Mouse (Mus musculus) stomach, postnatal 0 days (tissue): ENCODE data around the gene Bax. TPM values are rescaled to one million over a fixed set of nuclear protein-coding genes. Genes with fewer than 3 reads are reported as not detected.
A peak's percentile ranks its signal among the peaks of the same experiment; 100 is the strongest.

Experiments used
- ATAC-seq: fragments of 200-750 bp; cut with Nextera tagmentation; 2 replicates; pipeline ENCODE4 v1.8.0; 2017; ENCODE audit not compliant: low FRiP score, low TSS enrichment
- DNase-seq: peaks from one replicate; pipeline ENCODE4 v3.0.0-alpha.2; 2016; ENCODE audit warnings: low spot score
- H3K27ac ChIP-seq: fragments of 300-500 bp; sonication (generic); replicated peaks from 2 replicates; pipeline ENCODE4 v1.5.1; 2014; ENCODE audit warnings: mild to moderate bottlenecking, control low read depth
- H3K27me3 ChIP-seq: fragments of 300-500 bp; sonication (generic); 2 replicates; pipeline ENCODE4 v1.6.1; 2014; ENCODE audit warnings: low read length; ENCODE audit not compliant: control insufficient read depth, insufficient read depth
- H3K36me3 ChIP-seq: fragments of 300-500 bp; sonication (generic); 2 replicates; pipeline ENCODE4 v1.6.1; 2014; ENCODE audit warnings: low read length, mixed read lengths; ENCODE audit not compliant: control insufficient read depth, insufficient read depth
- H3K4me1 ChIP-seq: fragments of 300-500 bp; sonication (generic); replicated peaks from 2 replicates; pipeline ENCODE4 v1.6.1; 2014; ENCODE audit warnings: antibody characterized with exemption; ENCODE audit not compliant: control insufficient read depth, insufficient read depth
- H3K4me2 ChIP-seq: fragments of 300-500 bp; sonication (generic); replicated peaks from 2 replicates; pipeline ENCODE4 v1.6.1; 2014; ENCODE audit warnings: low read depth, mild to moderate bottlenecking, control low read depth, moderate library complexity
- H3K4me3 ChIP-seq: fragments of 300-500 bp; sonication (generic); 2 replicates; pipeline ENCODE4 v1.5.1; 2014; ENCODE audit warnings: low read depth, low read length, control low read depth
- H3K9ac ChIP-seq: fragments of 300-500 bp; sonication (generic); 2 replicates; pipeline ENCODE4 v1.6.1; 2014; ENCODE audit warnings: mild to moderate bottlenecking, low read length, control low read depth, mixed read lengths
- H3K9me3 ChIP-seq: fragments of 300-500 bp; sonication (generic); 2 replicates; pipeline ENCODE4 v1.6.1; 2016; ENCODE audit warnings: low read length; ENCODE audit not compliant: control insufficient read depth
- CTCF ChIP-seq: IDR thresholded peaks from 2 replicates; pipeline ENCODE4 v1.5.1; 2016; ENCODE audit warnings: antibody characterized with exemption, low read depth, mild to moderate bottlenecking, moderate library complexity
- EP300 ChIP-seq: optimal IDR thresholded peaks from 2 replicates; pipeline ENCODE3; 2016; ENCODE audit warnings: antibody characterized with exemption
- WGBS: fragments of 180-500 bp; shearing (Covaris S2); extraction: QIAGEN DNeasy Blood & Tissue Kit; methylation state at CpG from one replicate; pipeline ENCODE4 v1.1.7; 2014; 5-methylcytosine and 5-hydroxymethylcytosine counted together
- polyA plus RNA-seq: library from polyadenylated mRNA; unstranded; fragments of >200 nt; fragmentation: Nextera tagmentation; extraction: Ambion mirVana; gene quantifications from 2 replicates; pipeline ENCODE4 v1.2.1, GENCODE M21; 2015

The Bax gene
- polyA plus RNA-seq, 1 experiment from 2014 or later, result 119 TPM

GRCm38 (mm10) chr7:45508561-45508960 is 41.9 kb upstream of the Bax start:
- no peak overlapping the region for H3K9ac ChIP-seq
- H3K36me3 ChIP-seq, result peaks cover 2% of the 10 kb centered on the region; the same call in 1 of the 2 replicates
- no peak for DNase-seq
- TF ChIP-seq EP300 (no peak), CTCF (no peak)
- H3K27me3 ChIP-seq, result no peaks in the 10 kb centered on the region
- ATAC-seq, result peak; percentile 19; the same call in 1 of the 2 replicates
- peaks cover 6% of the 10 kb centered on the region; the same call in 1 of the 2 replicates for H3K4me1 ChIP-seq
- WGBS, result 79% methylated on average over 6 of the region's 6 CpGs
- H3K9me3 ChIP-seq, result no peaks in the 10 kb centered on the region
- no peak overlapping the region for H3K4me3 ChIP-seq
- peak overlapping the region; percentile 94 for H3K27ac ChIP-seq
- peak overlapping the region; percentile 92; the same call in 1 of the 2 replicates for H3K4me2 ChIP-seq

- TF ChIP-seq EP300 (no peak), CTCF (no peak)
- peaks cover 6% of the 10 kb centered on the region; the same call in 1 of the 2 replicates for H3K4me1 ChIP-seq
- H3K4me2 ChIP-seq, result no peak overlapping the region
- peak; percentile 60 for ATAC-seq
- peaks cover 4% of the 10 kb centered on the region for H3K36me3 ChIP-seq
- H3K9ac ChIP-seq, result no peak overlapping the region
- H3K27ac ChIP-seq, result peak overlapping the region; percentile 58
- WGBS, result 77% methylated on average over 6 of the region's 6 CpGs
- H3K4me3 ChIP-seq, result no peak overlapping the region
- H3K9me3 ChIP-seq, result no peaks in the 10 kb centered on the region
- peak; percentile 77 for DNase-seq
- no peaks in the 10 kb centered on the region for H3K27me3 ChIP-seq
These were observed 40.9 kb upstream of the Bax start for GRCm38 (mm10) chr7:45507583-45507982.

GRCm38 (mm10) chr7:45498427-45498826 is 31.7 kb upstream of the Bax start:
- Histone ChIP-seq H3K4me1 (no peaks in the 10 kb centered on the region), H3K27me3 (no peaks in the 10 kb centered on the region), H3K36me3 (peaks cover 31% of the 10 kb centered on the region), H3K4me3 (no peak overlapping the region), H3K27ac (no peak overlapping the region), H3K4me2 (no peak overlapping the region), H3K9me3 (no peaks in the 10 kb centered on the region), H3K9ac (no peak overlapping the region)
- TF ChIP-seq CTCF (no peak), EP300 (no peak)
- ATAC-seq (no peak), DNase-seq (no peak)
- 96% methylated on average over 6 of the region's 6 CpGs for WGBS

- no peak for ATAC-seq
- no peak for TF ChIP-seq EP300
- no peak for TF ChIP-seq CTCF
- Histone ChIP-seq H3K4me2 (no peak overlapping the region), H3K9ac (no peak overlapping the region), H3K9me3 (no peaks in the 10 kb centered on the region), H3K27ac (no peak overlapping the region), H3K4me1 (no peaks in the 10 kb centered on the region), H3K4me3 (no peak overlapping the region), H3K27me3 (no peaks in the 10 kb centered on the region), H3K36me3 (peaks cover 27% of the 10 kb centered on the region)
- 82% methylated on average over 9 of the region's 9 CpGs for WGBS
- no peak for DNase-seq
These were observed 27.9 kb upstream of the Bax start for GRCm38 (mm10) chr7:45494548-45494947.

GRCm38 (mm10) chr7:45492951-45493350 is 26.3 kb upstream of the Bax start:
- DNase-seq, result no peak
- H3K4me1 ChIP-seq, result no peaks in the 10 kb centered on the region
- H3K4me2 ChIP-seq, result no peak overlapping the region
- peaks cover 27% of the 10 kb centered on the region for H3K36me3 ChIP-seq
- no peak for ATAC-seq
- no peak for TF ChIP-seq EP300
- TF ChIP-seq CTCF, result no peak
- H3K27me3 ChIP-seq, result no peaks in the 10 kb centered on the region
- WGBS, result 69% methylated on average over 5 of the region's 5 CpGs
- H3K27ac ChIP-seq, result no peak overlapping the region; the same call in 1 of the 2 replicates
- H3K4me3 ChIP-seq, result no peak overlapping the region
- H3K9ac ChIP-seq, result no peak overlapping the region
- no peaks in the 10 kb centered on the region for H3K9me3 ChIP-seq

GRCm38 (mm10) chr7:45492225-45492844 is 25.6 kb upstream of the Bax start:
- no peak for ATAC-seq
- H3K4me2 ChIP-seq, result no peak overlapping the region

More at GRCm38 (mm10) chr7:45492225-45492844, 25.6 kb upstream of the Bax start:
- H3K9ac ChIP-seq, result no peak overlapping the region
- no peaks in the 10 kb centered on the region for H3K27me3 ChIP-seq
- H3K4me3 ChIP-seq, result no peak overlapping the region
- H3K27ac ChIP-seq, result no peak overlapping the region
- no peaks in the 10 kb centered on the region for H3K4me1 ChIP-seq
- 83% methylated on average over 8 of the region's 8 CpGs for WGBS
- H3K9me3 ChIP-seq, result no peaks in the 10 kb centered on the region
- H3K36me3 ChIP-seq, result peaks cover 27% of the 10 kb centered on the region
- TF ChIP-seq CTCF (no peak), EP300 (no peak)
- no peak for DNase-seq
